Mouse (Mus musculus) E14TG2a.4 (cell line): ENCODE data around the gene Ablim1.

ENCODE experiments used
- CTCF ChIP-seq: conservative IDR thresholded peaks from 2 replicates; pipeline ENCODE4 v1.5.1; 2014; ENCODE audit warnings: low read length
- POU5F1 ChIP-seq: IDR thresholded peaks from 2 replicates; pipeline ENCODE4 v1.6.1; 2014; ENCODE audit warnings: low read length, borderline replicate concordance

GRCm38 (mm10) chr19:57117751-57118150, 197.0 kb downstream of the Ablim1 start:
- TF ChIP-seq CTCF (no peak), POU5F1 (no peak)
